Mouse (Mus musculus): ENCODE measurements around the gene Gm2075. TPM values are rescaled to one million over a fixed set of nuclear protein-coding genes. Genes with fewer than 3 reads are reported as not detected.
"Not testable (repeated sequence)": the region's sequence is repeated elsewhere in the genome, so short reads cannot be mapped to it uniquely, and the experiment has no call there.

Gene Gm2075
- polyA plus RNA-seq (2015; fragmentation: Nextera tagmentation; extraction: Ambion mirVana), result not detected in 2 replicates

DNA sequence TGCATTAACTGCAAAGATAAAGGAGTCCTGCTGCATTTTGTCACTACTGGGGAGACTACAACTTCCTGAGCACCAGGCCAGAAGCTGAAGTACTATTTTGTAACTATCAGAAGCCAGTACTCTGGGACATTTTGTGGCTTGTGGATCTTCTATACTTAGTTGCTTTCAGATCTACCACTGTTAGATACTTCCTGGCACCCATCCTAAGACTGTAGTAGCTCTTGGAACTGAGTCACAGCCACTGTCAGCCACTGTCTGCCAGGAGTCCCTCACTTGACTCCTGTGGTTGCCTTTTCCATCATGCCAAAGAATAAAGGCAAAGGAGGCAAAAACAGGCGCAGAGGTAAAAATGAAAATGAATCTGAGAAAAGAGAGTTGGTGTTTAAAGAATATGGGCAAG lies at the start of gene Gm2075:
TSS of gene Gm2075 (plus strand) at position 301 of the 400 bp plus-strand sequence.
- H3K36me3 ChIP-seq; H3K4me3 ChIP-seq (replicated peaks); H3K4me1 ChIP-seq (replicated peaks); H3K9ac ChIP-seq (replicated peaks); H3K27ac ChIP-seq; H3K27me3 ChIP-seq; H3K4me2 ChIP-seq (replicated peaks); H3K9me3 ChIP-seq; ATAC-seq: not testable (repeated sequence)
- WGBS, result 100% methylated on average over 1 of the region's 1 CpGs

DNA sequence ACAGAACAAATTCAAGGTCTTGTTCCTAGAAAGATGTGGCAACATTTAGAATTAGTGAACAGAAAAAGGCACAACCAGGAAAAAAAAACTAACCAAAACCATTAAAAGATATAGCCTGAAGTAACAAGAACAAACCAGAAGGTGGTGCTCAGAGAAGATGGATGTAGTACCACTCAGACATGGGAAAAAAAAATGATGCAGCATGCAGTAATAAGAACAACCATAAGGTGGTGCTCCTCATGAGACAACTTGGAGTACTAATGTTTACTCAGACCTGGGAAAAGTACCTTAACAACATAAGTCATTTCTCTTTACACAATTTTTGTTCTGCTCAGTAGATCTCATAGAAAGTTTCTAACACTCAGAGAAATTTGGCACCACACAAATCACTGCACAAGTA lies 27.6 kb upstream of the Gm2075 start:
- H3K27ac ChIP-seq; H3K36me3 ChIP-seq; H3K4me2 ChIP-seq (replicated peaks); H3K4me1 ChIP-seq (replicated peaks); ATAC-seq; H3K9me3 ChIP-seq; H3K4me3 ChIP-seq (replicated peaks); H3K27me3 ChIP-seq; H3K9ac ChIP-seq (replicated peaks): not testable (repeated sequence)

DNA sequence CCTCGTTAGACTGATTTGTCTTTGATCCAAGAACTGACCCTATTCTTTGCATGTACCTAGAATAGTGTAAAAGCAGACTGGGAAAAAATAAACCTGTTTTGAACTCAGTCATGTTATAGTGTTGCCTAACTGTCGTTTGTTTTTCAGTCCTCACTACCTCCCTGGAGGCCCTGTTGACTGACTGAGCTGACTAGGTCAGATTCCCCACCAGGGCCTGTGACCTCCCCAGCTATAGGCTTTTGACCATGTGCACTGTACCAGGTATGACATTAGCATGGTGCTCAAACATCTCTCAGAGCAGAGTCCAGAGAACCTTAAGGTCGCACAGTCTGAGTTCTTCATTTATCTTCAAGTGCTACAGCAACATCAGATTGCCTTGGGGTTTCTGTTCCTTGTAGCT lies 7.5 kb upstream of the Gm2075 start:
- H3K27me3 ChIP-seq; H3K9me3 ChIP-seq; H3K4me1 ChIP-seq (replicated peaks); H3K9ac ChIP-seq (replicated peaks); H3K27ac ChIP-seq; H3K36me3 ChIP-seq; ATAC-seq; H3K4me2 ChIP-seq (replicated peaks); H3K4me3 ChIP-seq (replicated peaks): not testable (repeated sequence)
- WGBS, result 77% methylated on average over 3 of the region's 3 CpGs

DNA sequence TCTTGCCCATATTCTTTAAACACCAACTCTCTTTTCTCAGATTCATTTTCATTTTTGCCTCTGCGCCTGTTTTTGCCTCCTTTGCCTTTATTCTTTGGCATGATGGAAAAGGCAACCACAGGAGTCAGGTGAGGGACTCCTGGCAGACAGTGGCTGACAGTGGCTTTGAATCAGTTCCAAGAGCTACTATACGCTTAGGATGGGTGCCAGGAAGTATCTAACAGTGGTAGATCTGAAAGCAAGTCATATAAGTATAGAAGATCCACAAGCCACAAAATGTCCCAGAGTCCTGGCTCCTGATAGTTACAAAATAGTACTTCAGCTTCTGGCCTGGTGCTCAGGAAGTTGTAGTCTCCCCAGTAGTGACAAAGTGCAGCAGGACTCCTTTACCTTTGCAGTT lies 7.0 kb downstream of the Gm2075 start, which contains the start of gene Gm6803:
TSS of gene Gm6803 (minus strand) at position 101 of the 400 bp plus-strand sequence.
- not testable (repeated sequence) for H3K27ac ChIP-seq
- 84% methylated on average over 2 of the region's 2 CpGs for WGBS

DNA sequence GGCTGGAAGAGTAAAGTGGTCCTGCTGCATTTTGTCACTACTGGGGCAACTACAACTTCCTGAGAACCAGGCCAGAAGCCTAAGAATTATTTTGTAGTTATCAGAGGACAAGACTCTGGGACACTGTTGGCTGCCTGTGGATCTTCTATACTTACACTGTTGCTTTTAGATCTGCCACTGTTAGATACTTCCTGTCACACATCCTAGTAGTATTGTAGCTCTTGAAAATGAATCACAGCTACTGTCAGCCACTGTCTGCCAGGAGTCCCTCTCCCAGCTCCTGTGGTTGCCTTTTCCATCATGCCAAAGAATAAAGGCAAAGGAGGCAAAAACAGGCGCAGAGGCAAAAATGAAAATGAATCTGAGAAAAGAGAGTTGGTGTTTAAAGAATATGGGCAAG lies 15.1 kb downstream of the Gm2075 start, which contains the start of gene Gm2056:
TSS of gene Gm2056 (plus strand) at position 301 of the 400 bp plus-strand sequence.
- H3K9me3 ChIP-seq; H3K4me1 ChIP-seq (replicated peaks); ATAC-seq; H3K27ac ChIP-seq; H3K27me3 ChIP-seq; H3K36me3 ChIP-seq; H3K4me2 ChIP-seq (replicated peaks); H3K9ac ChIP-seq (replicated peaks); H3K4me3 ChIP-seq (replicated peaks): not testable (repeated sequence)
- WGBS, result 64% methylated on average over 1 of the region's 1 CpGs

More for the DNA sequence above, 7.0 kb downstream of the Gm2075 start, which contains the start of gene Gm6803:
- not testable (repeated sequence) for ATAC-seq; H3K4me1 ChIP-seq (replicated peaks); H3K4me2 ChIP-seq (replicated peaks); H3K9ac ChIP-seq (replicated peaks); H3K36me3 ChIP-seq; H3K9me3 ChIP-seq; H3K4me3 ChIP-seq (replicated peaks); H3K27me3 ChIP-seq

DNA sequence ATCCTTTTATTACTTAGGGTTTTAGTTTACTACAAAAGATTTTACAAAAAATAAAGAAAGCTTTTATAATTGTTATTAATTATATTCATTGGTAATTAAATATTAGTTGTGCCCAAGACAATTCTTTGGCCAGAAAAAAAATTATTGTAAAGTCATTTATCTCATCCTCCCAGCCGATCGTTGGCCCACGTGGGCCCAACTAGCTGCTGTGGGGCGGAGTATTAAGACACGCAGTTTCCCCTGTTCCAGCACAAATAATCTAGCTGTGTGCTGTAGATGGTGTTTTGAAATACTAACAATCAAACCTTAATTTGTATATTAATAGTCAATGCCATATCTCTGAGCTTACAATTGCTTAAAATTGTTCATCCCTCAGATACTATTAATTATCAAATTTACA lies 20.6 kb downstream of the Gm2075 start:
- not testable (repeated sequence) for H3K27me3 ChIP-seq; H3K36me3 ChIP-seq; H3K9me3 ChIP-seq; H3K27ac ChIP-seq; H3K4me3 ChIP-seq (replicated peaks); H3K9ac ChIP-seq (replicated peaks); H3K4me1 ChIP-seq (replicated peaks); ATAC-seq; H3K4me2 ChIP-seq (replicated peaks)
- WGBS, result 97% methylated on average over 5 of the region's 5 CpGs

DNA sequence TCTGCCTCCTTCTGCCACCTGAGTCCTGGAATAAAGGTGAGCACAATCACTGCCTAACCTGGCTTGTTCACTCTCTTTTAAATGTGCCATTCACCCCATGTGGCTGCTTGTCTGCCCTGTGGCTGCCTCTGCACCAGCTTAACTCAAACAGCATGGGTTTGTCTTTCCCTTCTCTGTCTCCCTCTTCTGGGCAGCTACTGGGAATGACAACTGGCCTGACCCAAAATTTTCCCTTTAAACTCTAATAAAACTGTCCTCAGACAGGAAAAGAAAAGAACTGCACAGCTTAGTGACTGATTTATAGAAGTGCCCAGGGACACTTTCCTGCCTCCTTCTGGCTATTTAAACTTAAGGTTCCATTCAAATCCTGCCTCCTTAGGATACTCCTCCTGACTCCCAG lies 27.4 kb downstream of the Gm2075 start:
- not testable (repeated sequence) for H3K4me2 ChIP-seq (replicated peaks); H3K4me1 ChIP-seq (replicated peaks); ATAC-seq; H3K9ac ChIP-seq (replicated peaks); H3K36me3 ChIP-seq; H3K27ac ChIP-seq; H3K4me3 ChIP-seq (replicated peaks); H3K27me3 ChIP-seq; H3K9me3 ChIP-seq

DNA sequence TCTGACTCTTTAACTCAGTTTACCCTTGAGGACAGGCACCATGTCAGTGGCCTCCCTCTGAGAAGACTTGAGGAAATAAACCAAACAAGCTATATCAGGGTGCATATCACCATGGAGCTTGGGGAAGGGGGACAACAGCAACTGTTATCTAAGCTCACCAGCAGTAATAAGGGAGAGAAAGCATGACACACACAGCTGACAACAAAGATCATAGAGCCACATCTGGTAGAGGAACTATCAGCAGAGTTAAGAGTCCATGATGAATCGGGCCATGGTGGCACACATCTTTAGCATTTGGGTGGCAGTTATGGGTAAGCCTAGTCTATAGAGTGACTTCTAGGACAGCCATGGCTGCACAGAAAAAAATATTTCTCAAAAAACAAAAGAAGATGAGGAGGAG lies 28.1 kb downstream of the Gm2075 start:
- not testable (repeated sequence) for H3K4me2 ChIP-seq (replicated peaks); H3K36me3 ChIP-seq; H3K27me3 ChIP-seq; H3K9me3 ChIP-seq; H3K27ac ChIP-seq; ATAC-seq; H3K9ac ChIP-seq (replicated peaks); H3K4me3 ChIP-seq (replicated peaks); H3K4me1 ChIP-seq (replicated peaks)
- WGBS, result 100% methylated on average over 1 of the region's 1 CpGs

DNA sequence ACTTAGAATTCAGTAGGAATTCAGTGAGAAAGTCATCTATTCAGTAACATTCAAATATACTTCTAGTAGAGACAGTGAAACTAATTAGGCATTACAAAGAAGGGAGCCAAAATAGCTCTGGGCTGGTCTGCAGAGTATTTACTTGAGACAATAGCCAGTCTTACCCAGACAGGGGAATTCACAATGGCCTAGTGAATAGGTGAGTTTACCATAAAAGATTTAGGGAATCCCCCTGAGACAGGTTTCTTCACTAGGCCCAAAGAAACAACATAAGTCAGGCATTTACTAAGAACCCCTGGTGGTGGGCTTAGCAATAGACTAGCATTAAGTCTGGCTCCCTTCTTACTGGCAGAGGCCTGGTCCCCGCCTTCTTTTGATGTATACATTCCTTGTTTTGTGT lies 33.6 kb downstream of the Gm2075 start:
- not testable (repeated sequence) for H3K4me2 ChIP-seq (replicated peaks); H3K4me1 ChIP-seq (replicated peaks); H3K36me3 ChIP-seq; H3K27me3 ChIP-seq; H3K9ac ChIP-seq (replicated peaks); H3K4me3 ChIP-seq (replicated peaks); ATAC-seq; H3K9me3 ChIP-seq; H3K27ac ChIP-seq
- WGBS, result 53% methylated on average over 1 of the region's 1 CpGs

Other genes starting within 250 kb of the Gm2075 start
- not detected in 2 replicates for gene Gm21319, start 236.1 kb upstream of the Gm2075 start, polyA plus RNA-seq (2015; fragmentation: Nextera tagmentation; extraction: Ambion mirVana)
- not detected in 2 replicates for gene Gm21936, start 216.3 kb upstream of the Gm2075 start, polyA plus RNA-seq (2015; fragmentation: Nextera tagmentation; extraction: Ambion mirVana)
- not detected in 2 replicates for gene BB287469, start 195.3 kb upstream of the Gm2075 start, polyA plus RNA-seq (2015; fragmentation: Nextera tagmentation; extraction: Ambion mirVana)
- gene Gm2001, start 169.5 kb upstream of the Gm2075 start, polyA plus RNA-seq (2015; fragmentation: Nextera tagmentation; extraction: Ambion mirVana), result not detected in 2 replicates
- gene Gm2016, start 137.8 kb upstream of the Gm2075 start, polyA plus RNA-seq (2015; fragmentation: Nextera tagmentation; extraction: Ambion mirVana), result not detected in 2 replicates
- not detected in 2 replicates for gene Gm2022, start 116.5 kb upstream of the Gm2075 start, polyA plus RNA-seq (2015; fragmentation: Nextera tagmentation; extraction: Ambion mirVana)
- not detected in 2 replicates for gene Gm2035, start 92.0 kb upstream of the Gm2075 start, polyA plus RNA-seq (2015; fragmentation: Nextera tagmentation; extraction: Ambion mirVana)
- not detected in 2 replicates for gene Gm2042, start 57.8 kb upstream of the Gm2075 start, polyA plus RNA-seq (2015; fragmentation: Nextera tagmentation; extraction: Ambion mirVana)
- gene Gm6803, start 6.9 kb downstream of the Gm2075 start, polyA plus RNA-seq (2015; fragmentation: Nextera tagmentation; extraction: Ambion mirVana), result not detected in 2 replicates
- not detected in 2 replicates for gene Gm2056, start 15.2 kb downstream of the Gm2075 start, polyA plus RNA-seq (2015; fragmentation: Nextera tagmentation; extraction: Ambion mirVana)
- not detected in 2 replicates for gene Gm16368, start 71.8 kb downstream of the Gm2075 start, polyA plus RNA-seq (2015; fragmentation: Nextera tagmentation; extraction: Ambion mirVana)
- gene Gm10436, start 170.3 kb downstream of the Gm2075 start, polyA plus RNA-seq (2015; fragmentation: Nextera tagmentation; extraction: Ambion mirVana), result not detected in 2 replicates
- not detected in 2 replicates for gene Gm8332, start 238.3 kb downstream of the Gm2075 start, polyA plus RNA-seq (2015; fragmentation: Nextera tagmentation; extraction: Ambion mirVana)